Mouse (Mus musculus): ENCODE measurements around the gene 1700010B08Rik.

1700010B08Rik gene

GRCm38 (mm10) chr2:173769183-173769582 lies 50.0 kb downstream of the 1700010B08Rik start:
- in situ Hi-C loops (cut with MboI, MseI) = no loop called here

- in situ Hi-C loops (cut with MboI, MseI) = no loop called here
Observed at GRCm38 (mm10) chr2:173770620-173771019, 51.4 kb downstream of the 1700010B08Rik start.
